Mouse (Mus musculus) embryonic stem cell, embryonic (primary cell): ENCODE measurements at regions not wholly inside any gene's neighbourhood (a gene's known extent, or its start where the extent isn't known, plus 50 kb on each side); places are given as distances from the start of the nearest gene placed in this dataset.

Experiments
- CTCF ChIA-PET, 4 experiments: fragments of 300-600 bp in 2 of 4; fragments of 350-600 bp in 2 of 4; sonication (Branson Sonifier 250); formaldehyde crosslinking; loops; one replicate each; lab custom pipeline; 2022; ENCODE audit warnings: inconsistent platforms in 2 of 4; lab: Charles Lee
- POLR2A ChIA-PET, 4 experiments: fragments of 300-600 bp in 2 of 4; fragments of 350-600 bp in 2 of 4; sonication (Branson Sonifier 250); formaldehyde crosslinking; loops; one replicate each; lab custom pipeline; 2022; ENCODE audit warnings: antibody characterized with exemption in 4 of 4, inconsistent platforms in 1 of 4; lab: Charles Lee

DNA sequence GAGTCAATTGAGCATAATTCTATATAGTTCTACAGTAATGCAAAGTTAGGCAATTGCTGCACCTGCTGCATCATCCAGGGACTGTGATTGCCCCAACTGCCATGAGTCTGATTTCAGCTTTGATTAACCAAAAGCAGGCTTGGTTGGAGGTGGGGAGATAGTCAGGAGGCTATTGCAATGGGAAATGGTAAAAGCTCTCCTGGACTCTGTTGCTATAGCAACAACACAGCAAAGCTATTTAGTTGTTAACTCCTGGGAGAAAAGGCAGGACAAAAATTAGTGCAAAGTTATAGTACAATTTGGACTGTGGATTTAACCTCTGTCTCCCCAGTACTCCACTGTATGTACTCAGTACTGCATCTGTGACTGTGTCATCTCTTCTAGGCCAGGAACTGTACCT lies 51.7 kb upstream of the Rasgrf1 start:
- ChIA-PET POLR2A (no interaction called here), CTCF (no interaction called here)

DNA sequence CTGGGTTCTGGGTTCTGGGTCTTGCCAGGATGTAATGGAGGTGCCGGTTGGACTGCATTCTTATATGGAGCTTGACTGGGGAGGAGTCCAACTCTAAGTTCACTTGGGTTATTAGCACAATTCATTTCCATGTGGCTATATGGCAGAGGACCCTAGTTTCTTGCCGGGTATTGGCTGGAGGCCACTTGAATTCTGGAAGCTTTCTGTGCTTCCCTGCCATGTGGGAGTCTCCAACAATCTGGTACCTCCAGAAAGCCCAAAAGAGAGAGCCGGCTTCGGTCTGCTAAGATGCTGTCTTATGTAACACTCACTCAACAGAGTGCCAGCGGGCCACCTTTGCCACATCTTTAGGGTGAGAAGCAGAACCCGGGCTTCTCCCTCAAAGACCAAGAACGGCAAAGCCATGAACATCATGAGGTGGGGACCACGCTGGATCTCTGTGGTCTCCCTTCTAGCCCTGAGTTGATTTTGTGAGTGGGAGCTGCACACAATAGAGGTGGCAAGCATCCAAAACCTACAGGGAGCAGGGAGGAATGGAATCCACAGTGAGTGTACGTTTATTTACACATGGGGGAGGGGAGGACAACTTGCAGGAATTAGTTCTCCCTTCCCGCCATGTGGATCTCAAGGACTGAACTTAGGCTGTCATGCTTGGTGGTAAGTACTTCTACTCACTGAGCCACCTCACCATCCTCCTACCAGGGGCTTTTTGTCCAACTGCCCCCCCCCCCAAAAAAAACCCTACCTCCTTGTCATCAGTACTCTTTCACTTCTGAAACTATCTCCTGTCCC lies 59.0 kb upstream of the Rasgrf1 start:
- POLR2A ChIA-PET, result no interaction called here
- CTCF ChIA-PET, result no interaction called here

DNA sequence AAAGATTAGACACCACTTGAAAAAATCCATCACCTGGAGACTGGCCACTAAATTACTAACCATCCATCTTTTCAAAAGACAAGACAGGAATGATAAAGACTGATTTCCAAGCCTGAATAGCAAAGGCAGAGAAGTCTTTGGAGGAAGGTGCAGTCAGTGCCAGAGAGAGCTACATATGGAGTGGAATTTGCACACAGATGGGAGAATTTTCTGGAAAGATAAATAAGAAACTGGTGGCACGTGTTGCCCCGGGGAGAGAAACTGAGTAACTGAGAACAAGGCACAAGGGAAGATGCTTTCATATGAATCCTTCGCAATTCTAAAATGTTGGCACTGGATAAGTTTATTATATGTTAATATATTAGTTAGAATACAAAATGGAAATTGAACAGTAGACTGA lies 59.8 kb upstream of the Rasgrf1 start:
- ChIA-PET POLR2A (no interaction called here), CTCF (no interaction called here)

DNA sequence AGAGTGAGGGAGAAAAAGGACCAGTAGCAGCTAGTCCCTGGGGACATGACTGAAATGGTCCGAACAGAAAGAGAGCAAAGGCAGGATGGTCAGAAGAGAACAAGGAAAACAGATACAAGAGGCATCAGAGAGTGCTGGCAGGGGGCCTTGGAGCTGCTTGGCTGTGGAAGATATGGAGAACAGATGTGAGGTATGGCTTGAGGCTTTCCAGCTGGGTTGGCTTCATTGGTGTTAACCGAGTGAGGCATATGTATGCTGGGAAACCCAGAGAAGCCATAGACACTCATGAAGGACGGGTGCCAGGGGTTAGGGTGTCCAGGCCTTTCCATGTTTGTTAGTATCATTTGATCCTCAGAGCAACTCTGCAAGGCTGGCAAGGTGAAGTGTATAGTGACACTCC lies 61.1 kb upstream of the Rasgrf1 start:
- ChIA-PET POLR2A (no interaction called here), CTCF (interaction anchor here in 1 of 4 experiments (3.3 kb wide), 1 partner anchor 21 kb away, joined by 11 read pairs; no protein-coding TSS in a partner anchor)

DNA sequence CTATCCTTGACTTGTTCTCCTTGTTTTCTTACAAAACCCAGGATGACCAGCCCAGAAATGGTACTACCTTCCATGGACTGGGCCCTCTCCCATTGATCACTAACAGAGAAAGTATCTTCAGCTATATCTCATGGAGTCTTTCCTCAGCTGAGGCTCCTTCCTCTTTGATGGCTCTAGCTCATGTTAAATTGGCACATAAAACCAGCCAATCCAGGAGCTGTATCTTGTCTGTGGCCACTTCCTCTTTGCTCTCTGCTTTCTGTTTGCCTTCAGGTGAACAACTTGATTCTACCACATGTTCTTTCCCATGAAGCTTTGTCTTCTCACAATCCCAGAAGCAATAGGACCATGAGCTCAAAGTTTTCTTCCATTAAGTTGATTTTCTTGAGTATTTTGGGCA lies 62.7 kb upstream of the Rasgrf1 start:
- CTCF ChIA-PET, result interaction anchor here in 1 of 4 experiments (3.3 kb wide), 1 partner anchor 19 kb away, joined by 11 read pairs; no protein-coding TSS in a partner anchor
- POLR2A ChIA-PET, result no interaction called here

DNA sequence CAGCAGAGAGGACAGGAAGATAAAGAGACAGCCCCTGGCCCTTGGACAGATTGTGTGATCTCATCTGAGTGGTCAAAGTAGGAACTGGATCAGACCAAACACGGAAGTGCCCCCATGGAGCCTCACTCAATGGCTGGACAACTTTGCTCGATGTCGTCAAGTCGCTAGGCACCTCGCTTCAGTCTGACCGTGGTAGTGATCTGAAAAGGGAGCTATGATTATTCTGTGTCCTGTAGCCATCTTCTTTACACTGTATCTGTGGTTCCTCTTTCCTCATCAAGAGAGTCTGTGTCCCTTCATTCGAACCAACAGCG lies 67.0 kb upstream of the Rasgrf1 start:
- CTCF ChIA-PET, result interaction anchor here in 1 of 4 experiments (0.6 kb wide), 1 partner anchor 131 kb away, joined by 3 read pairs; no protein-coding TSS in a partner anchor

DNA sequence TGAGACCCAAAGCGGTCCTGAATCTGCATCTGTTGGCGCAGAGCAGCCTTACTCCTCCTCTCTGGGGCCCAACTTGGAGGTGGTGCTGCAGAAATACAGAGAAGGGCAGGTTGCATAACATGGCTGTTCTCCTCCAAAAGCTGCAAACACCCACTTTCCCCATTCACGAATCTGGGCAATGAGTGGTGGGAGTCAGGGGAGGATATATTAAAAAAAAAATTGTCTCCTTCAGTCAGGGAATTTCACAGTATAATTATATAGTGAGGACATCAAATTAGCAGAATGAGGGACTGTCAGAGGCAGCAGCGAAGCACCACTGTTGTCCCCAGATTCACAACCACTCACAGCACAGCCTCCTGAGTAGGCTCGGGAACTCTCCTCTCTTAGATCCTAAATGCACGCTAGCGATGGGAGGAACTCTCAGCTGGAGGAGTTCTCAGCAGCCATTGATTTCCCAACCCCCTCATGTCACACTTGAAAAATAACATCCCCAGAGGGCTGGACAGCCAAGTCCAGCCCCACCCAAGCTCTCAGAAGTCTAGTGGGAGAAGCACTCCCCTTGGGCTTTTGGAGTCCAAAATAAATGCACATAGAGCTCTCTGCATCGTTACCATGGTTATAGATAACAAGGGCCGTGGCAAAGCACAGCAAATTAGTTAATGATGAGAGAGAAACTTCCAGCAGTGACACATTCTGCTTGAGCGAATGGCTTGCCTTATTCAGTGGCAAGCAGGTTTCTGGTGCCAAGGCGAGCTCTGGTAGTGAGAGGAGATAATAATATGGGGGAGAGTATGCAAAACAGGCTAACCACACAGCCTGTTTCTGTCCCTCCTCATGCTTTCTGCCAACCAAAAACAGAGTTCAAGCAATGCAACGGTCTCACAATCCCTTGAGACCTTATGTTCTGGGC lies 67.6 kb upstream of the Rasgrf1 start:
- POLR2A ChIA-PET, result interaction anchor here in 1 of 4 experiments (0.7 kb wide), 1 partner anchor 10 kb away, joined by 3 read pairs; no protein-coding TSS in a partner anchor
- CTCF ChIA-PET, result interaction anchor here in 1 of 4 experiments (0.6 kb wide), 1 partner anchor 34 kb away, joined by 3 read pairs; no protein-coding TSS in a partner anchor

More for the DNA sequence above, 67.0 kb upstream of the Rasgrf1 start:
- POLR2A ChIA-PET, result no interaction called here

DNA sequence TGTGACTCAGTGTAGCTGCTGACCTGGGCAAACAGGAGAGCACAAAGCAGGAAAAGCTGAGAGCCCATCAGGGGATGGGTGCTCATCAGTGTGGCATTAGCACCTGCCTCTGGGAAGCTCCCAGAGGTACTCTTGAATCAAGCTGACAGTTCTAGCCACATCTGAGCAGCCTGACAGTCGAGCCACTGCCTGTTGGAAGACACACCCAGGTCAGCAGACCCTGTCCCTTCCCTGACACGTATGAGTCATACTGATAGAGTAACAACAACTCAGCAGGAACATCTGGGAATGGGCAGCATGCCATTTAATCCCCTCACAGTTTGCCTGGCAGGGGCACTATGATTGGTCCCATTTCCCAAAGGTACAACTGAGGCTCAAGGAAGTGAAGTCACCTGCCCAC lies 68.3 kb upstream of the Rasgrf1 start:
- CTCF ChIA-PET, result interaction anchor here in 1 of 4 experiments (0.6 kb wide), 1 partner anchor 35 kb away, joined by 3 read pairs; no protein-coding TSS in a partner anchor
- POLR2A ChIA-PET, result no interaction called here

DNA sequence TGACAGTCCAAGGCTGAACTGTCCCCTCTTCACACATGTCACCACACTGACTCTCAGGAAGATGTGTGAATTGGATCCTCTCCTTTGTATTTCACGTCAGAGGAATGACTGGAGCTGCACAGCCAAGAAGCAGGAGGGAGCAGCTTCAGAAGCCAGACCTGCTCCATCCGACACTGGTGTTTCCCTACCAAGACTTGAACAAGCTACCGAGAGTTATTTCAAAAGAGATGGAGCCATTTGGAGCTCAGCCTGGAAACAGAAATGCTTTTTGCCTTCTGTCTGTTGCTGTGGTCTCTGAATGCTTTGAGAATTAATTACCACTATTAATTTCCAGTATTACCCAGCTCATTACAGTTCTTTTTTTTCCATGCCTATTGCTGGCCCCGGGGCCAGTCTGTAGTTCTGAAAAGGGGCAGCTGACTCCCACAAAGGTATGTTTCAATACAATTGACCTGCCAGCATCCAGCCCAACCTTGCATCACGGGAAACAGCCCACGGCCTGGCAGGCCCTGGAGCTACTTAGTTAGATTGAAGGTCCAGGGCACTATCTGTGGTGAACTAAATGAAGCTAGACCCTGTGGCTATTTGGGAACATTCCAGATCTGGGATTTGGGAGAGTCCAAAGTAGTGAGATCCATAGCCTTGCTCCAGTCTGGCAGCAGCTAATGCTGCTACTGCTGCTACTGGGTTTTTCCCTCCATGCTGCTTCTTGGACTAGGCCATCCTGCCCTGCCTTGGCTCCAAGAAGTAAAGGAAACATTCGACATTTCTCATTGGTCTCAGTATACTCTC lies 73.1 kb upstream of the Rasgrf1 start:
- CTCF ChIA-PET, result interaction anchor here in 3 of 4 experiments (0.6 to 1.7 kb wide), 3 partner anchors 9 to 137 kb away, joined by 5 to 10 read pairs (median 6); no protein-coding TSS in a partner anchor
- POLR2A ChIA-PET, result no interaction called here

DNA sequence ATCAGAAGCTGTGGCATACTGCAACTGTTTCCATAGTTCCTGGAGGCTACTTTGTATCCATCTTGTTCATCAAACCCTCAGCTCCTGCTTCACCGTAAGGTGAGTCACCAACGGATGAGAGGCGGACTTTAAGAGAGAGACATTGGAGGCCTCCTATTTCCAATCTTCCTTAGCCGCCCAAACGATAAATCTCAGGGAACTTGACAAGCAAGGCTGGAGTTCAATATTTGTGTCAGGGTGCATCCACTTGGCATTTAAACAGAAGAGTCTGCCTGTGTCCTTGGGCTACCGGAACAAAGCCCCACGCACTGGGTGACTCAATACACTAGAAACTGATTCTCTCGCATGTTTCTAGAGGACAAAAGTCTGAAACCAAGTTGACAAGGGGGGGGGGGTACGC lies 76.1 kb upstream of the Rasgrf1 start:
- ChIA-PET CTCF (no interaction called here), POLR2A (no interaction called here)

DNA sequence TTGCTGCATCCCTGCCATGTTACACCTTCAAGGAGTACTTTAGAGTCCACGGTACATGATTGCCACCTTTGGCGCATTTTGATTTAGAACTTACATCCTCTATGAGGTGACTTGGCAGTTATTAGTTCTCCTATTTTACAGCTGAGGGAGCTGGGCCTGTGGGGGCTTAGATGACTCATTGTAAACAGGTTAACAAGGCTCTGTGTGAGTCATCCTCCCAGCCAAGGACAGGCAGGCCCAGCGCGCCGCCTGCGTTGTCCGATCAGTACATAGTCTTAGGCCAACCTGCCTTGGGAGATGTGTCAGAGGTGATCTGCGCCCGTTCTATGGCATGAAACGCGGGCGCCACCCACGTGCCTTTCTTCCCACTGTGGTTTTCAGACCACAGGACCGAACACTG lies 77.9 kb upstream of the Rasgrf1 start:
- CTCF ChIA-PET, result interaction anchor here in 3 of 4 experiments (0.6 to 1.0 kb wide), 3 partner anchors 181 to 303 kb away, joined by 3 read pairs; no protein-coding TSS in a partner anchor
- POLR2A ChIA-PET, result interaction anchor here in 2 of 4 experiments (0.6 to 0.8 kb wide), 2 partner anchors 10 to 301 kb away, joined by 3 to 6 read pairs; no protein-coding TSS in a partner anchor

DNA sequence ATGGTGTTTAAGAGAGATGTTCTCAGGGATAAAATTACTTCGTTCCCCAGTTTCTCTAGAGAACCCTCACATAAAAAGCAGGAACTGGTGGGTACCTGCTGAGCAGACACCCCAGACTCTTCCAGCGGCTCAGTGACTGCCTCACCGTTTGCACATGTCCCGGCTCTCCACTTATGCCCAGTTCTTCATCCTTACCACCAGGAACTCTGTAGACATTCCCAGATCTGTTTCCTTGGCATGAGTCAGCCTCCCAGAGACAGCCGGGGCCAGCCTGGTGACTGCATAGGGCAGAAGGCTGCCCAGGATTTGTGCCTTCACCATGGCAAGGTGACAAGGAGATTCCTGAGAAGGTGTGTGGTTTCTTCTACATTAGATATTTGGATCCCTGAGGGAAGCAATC lies 81.6 kb upstream of the Rasgrf1 start:
- ChIA-PET CTCF (interaction anchor here in 2 of 4 experiments (0.9 to 1.3 kb wide), 7 partner anchors 8 to 248 kb away, joined by 3 to 11 read pairs (median 4); no protein-coding TSS in a partner anchor), POLR2A (no interaction called here)

DNA sequence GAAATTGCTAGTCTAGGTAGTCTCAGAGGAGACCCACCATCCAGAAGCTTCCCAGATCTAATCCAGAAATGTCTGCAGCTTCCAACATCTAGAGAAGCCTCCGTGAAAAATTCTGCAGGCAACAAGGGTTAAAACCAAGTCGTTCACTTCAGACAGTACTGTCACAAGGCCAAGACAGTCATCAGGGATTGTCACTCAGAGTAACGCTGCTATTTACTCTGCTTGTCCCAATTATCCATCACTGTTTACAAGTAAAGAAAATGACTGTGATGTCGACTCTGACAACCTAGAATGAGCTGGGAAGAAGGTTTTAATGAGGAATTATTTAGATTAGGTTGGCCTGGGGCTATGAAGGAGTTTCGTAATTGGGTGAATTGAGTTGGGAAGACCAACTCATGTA lies 82.1 kb upstream of the Rasgrf1 start:
- ChIA-PET CTCF (interaction anchor here (0.5 to 1.3 kb wide), 27 partner anchors 9 to 408 kb away, joined by 3 to 14 read pairs (median 4); no protein-coding TSS in a partner anchor), POLR2A (interaction anchor here in 1 of 4 experiments (0.6 to 0.7 kb wide), 2 partner anchors 14 to 286 kb away, joined by 3 read pairs; no protein-coding TSS in a partner anchor)

DNA sequence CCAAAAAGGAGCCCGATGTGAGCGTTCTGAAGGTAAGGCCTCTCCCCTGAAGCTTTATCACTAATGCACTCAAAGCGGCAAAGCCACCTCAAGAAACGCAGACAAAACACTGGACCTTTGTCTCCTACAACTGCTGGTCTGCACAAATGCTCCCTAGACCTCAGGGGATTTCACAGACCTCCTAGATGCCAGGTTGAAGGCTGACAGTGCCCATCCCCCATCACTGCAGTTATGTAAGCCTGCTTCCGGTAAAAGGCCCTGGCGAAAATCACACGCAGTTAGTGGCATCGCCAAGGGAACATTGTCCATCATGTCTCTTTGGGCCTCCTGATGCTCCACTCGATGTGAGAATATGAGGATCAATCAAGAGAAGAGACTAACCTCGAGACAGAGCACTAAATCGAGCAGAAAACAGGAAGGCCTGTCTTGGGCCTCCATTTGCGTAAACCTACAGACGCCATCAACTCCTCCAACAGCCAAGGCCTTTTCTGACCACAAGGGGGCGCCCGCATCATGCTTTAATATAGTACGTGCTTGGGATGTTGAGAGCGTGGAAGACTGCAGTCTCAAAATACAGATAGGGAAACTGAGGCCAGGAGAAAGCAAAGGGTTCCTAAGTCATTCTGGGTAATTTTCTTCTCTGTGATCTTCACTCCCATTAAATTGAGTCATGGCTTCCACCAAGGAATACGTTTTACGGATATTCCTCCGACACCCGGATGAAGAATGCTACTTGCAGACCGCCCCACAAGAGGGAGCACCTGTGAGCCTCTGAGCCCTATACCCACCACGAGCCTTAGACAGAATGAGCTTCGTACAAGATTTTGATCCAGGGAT lies 82.8 kb upstream of the Rasgrf1 start:
- POLR2A ChIA-PET, result interaction anchor here in 1 of 4 experiments (0.6 to 0.7 kb wide), 2 partner anchors 13 to 287 kb away, joined by 3 read pairs; no protein-coding TSS in a partner anchor
- CTCF ChIA-PET, result interaction anchor here (0.5 to 1.3 kb wide), 29 partner anchors 10 to 408 kb away, joined by 3 to 14 read pairs (median 4); no protein-coding TSS in a partner anchor

DNA sequence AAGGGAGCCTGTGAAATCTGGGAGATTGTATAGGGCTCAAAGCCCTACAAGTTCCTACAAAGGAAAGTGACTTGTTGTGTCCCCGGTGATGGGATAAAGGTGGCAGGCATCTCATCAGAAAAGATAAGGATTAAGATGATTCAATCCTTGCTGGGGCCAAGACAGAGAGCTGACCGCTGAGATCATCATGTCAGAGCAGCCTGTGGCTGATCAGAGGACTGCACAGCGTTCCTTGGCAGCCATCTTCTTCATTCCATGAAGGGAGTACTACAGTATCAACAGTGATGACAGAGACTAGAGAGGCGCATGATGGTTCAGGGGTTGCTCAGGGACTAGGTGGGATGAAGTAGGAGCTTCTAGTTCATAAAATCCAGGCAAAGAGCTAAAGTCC lies 83.6 kb upstream of the Ankrd34c start:
- CTCF ChIA-PET, result no interaction called here
- POLR2A ChIA-PET, result no interaction called here

DNA sequence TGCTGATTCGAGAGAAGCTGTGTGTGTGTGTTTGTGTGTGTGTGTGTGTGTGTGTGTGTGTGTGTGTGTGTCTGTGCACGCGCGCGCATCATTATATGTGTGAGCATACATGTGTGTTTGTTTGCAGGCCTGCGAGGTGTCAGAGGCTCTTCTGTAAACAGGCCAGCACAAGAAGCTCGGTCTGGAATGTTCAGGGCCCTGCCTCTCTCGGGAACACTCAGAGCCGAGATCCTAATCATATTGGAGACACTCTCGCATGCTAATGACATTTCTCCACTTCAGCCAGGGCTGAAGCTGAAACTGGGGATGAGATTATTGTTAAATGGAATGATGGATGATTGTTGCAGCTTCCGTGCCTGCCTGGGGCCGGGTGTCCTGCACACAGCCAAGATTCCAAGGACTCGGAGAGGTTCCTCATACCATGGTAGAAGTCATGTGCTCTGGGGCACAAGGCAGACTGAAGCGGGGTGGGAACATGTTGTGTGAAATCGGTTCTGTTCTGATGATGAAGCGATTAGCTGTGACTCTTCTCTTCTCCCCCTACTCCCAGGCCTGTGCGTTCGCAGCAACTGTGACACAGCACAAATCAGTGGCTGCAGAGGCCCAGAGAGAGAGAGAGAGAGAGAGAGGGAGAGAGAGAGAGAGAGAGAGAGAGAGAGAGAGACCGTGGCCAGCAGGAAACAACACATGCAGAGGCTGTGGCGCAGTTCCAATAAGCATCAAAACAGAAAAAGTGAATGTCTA lies 83.0 kb upstream of the Ankrd34c start:
- CTCF ChIA-PET, result interaction anchor here in 2 of 4 experiments (0.5 to 0.6 kb wide), 2 partner anchors 87 to 168 kb away, joined by 3 to 4 read pairs; no protein-coding TSS in a partner anchor
- POLR2A ChIA-PET, result interaction anchor here in 1 of 4 experiments (0.7 to 0.9 kb wide), 2 partner anchors 9 to 446 kb away, joined by 3 to 6 read pairs; no protein-coding TSS in a partner anchor
